Mouse (Mus musculus) forebrain, embryonic 15.5 days (tissue): ENCODE measurements around the gene B3gat3. TPM values are rescaled to one million over a fixed set of nuclear protein-coding genes. Genes with fewer than 3 reads are reported as not detected.
"Not testable (repeated sequence)": the region's sequence is repeated elsewhere in the genome, so short reads cannot be mapped to it uniquely, and the experiment has no call there.

Source experiments
- ATAC-seq: fragments of 200-750 bp; cut with Nextera tagmentation; replicated peaks from 2 replicates; pipeline ENCODE4 v1.8.0; 2017; ENCODE audit warnings: mild to moderate bottlenecking, moderate TSS enrichment, moderate library complexity
- H3K27ac ChIP-seq: fragments of 300-500 bp; sonication (generic); replicated peaks from 2 replicates; pipeline ENCODE4 v1.5.1; 2015; ENCODE audit warnings: mild to moderate bottlenecking, inconsistent platforms
- H3K27me3 ChIP-seq: fragments of 300-500 bp; sonication (generic); 2 replicates; pipeline ENCODE4 v1.6.1; 2015; ENCODE audit warnings: inconsistent platforms
- H3K36me3 ChIP-seq: fragments of 300-500 bp; sonication (generic); 2 replicates; pipeline ENCODE4 v1.6.1; 2015; ENCODE audit warnings: mild to moderate bottlenecking, inconsistent platforms
- H3K4me1 ChIP-seq: fragments of 300-500 bp; sonication (generic); 2 replicates; pipeline ENCODE4 v1.6.1; 2015; ENCODE audit warnings: inconsistent platforms
- H3K4me2 ChIP-seq: fragments of 300-500 bp; sonication (generic); replicated peaks from 2 replicates; pipeline ENCODE4 v1.6.1; 2015; ENCODE audit warnings: mild to moderate bottlenecking, inconsistent platforms
- H3K4me3 ChIP-seq: fragments of 300-500 bp; sonication (generic); 2 replicates; pipeline ENCODE4 v1.5.1; 2015; ENCODE audit warnings: mild to moderate bottlenecking, inconsistent platforms
- H3K9ac ChIP-seq: fragments of 300-500 bp; sonication (generic); replicated peaks from 2 replicates; pipeline ENCODE4 v1.6.1; 2015; ENCODE audit warnings: mild to moderate bottlenecking, inconsistent platforms
- H3K9me3 ChIP-seq: fragments of 300-500 bp; sonication (generic); 2 replicates; pipeline ENCODE4 v1.6.1; 2016; ENCODE audit warnings: inconsistent platforms
- WGBS: fragments of 180-500 bp; shearing (Covaris S2); methylation state at CpG from one replicate; pipeline ENCODE4 v1.1.7; 2015; ENCODE audit warnings: mixed read lengths; 5-methylcytosine and 5-hydroxymethylcytosine counted together
- polyA plus RNA-seq: library from polyadenylated mRNA; unstranded; fragments of >200 nt; fragmentation: Nextera tagmentation; extraction: Ambion mirVana; gene quantifications from 2 replicates; pipeline ENCODE4 v1.2.1, GENCODE M21; 2015

The B3gat3 gene
- polyA plus RNA-seq, 1 experiment from 2014 or later, result 81.0 TPM

DNA sequence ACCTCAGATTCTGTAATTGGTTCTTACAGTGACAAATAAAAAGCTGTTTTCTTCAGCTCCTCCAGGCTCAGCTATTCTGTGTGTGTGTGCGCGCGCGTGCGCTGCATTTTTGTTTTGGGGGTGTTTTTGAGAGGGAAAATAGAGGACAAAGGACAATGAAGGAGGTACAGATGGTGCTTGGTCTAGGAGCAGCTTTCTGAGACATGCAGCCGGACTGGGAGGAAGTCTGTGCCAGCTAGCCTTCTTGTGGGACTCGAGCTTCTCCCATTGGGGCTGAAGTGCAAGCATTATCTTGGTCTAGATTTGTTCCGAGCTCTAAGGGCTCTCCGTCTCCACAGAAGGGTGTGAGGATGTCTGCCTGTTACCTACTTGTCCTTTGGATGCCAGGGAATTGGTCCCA, 32.1 kb downstream of the B3gat3 start:
- Histone ChIP-seq H3K27ac (peak overlapping the region; percentile 99), H3K4me1 (peaks cover 45% of the 10 kb centered on the region), H3K4me3 (peak overlapping the region; percentile 94; the same call in 1 of the 2 replicates), H3K9ac (peak overlapping the region; percentile 55), H3K4me2 (peak overlapping the region; percentile 91; the same call in 1 of the 2 replicates), H3K9me3 (no peaks in the 10 kb centered on the region), H3K36me3 (peaks cover 61% of the 10 kb centered on the region), H3K27me3 (no peaks in the 10 kb centered on the region)
- WGBS, result 36% methylated on average over 9 of the region's 9 CpGs
- peak; percentile 14 for ATAC-seq

DNA sequence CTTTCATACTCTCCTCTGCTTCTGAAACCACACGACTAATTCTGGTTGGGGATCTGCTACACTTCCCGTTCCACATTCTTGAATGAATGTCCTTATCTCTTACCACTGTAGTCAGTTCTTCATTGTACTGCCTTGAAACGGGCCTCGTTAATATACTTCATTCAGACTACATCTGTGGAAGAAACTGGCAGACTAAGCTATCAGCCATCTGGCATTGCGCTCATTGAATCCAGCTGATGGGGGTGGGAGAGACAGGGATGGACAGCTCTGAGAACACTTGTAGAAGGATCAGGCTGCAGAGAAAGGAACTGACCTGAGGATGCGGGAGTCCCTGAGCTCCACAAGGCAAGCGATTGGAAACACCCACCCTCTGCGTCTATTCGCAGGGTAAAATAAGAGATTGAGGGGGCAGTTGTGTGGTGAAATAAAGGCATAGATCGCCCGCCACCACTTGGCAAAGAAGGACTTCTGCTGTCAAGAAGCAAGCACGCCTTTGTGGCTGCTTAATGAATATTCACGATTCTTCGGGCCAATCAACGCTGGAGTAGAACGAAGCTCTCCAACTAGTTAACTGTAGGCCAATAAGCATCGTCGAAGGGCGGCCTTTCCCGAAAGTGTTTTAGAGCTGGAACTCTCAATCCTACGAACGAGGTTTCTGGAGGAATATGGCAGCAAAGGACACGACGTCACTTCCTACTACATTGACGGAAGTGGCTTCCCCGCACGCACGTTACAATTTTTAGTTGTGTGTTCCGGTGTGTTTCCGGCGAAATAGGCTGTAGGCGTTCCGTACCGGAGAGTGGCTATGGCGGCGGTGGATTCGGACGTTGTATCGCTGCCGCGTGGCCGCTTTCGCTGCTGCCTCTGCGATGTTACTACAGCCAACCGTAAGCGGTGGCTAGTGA, 33.2 kb downstream of the B3gat3 start, which contains the start of gene Tut1:
Gene Tut1, plus strand, starts transcription at position 713 of the 905 bp plus-strand sequence.
- peaks cover 57% of the 10 kb centered on the region for H3K36me3 ChIP-seq
- no peaks in the 10 kb centered on the region for H3K9me3 ChIP-seq
- H3K27ac ChIP-seq, result peak within 1 kb of the TSS; percentile 99
- peaks cover 45% of the 10 kb centered on the region for H3K4me1 ChIP-seq
- peak; percentile 97 for ATAC-seq
- peak within 1 kb of the TSS; percentile 73 for H3K9ac ChIP-seq
- no peaks in the 10 kb centered on the region for H3K27me3 ChIP-seq
- peak within 1 kb of the TSS; percentile 91 for H3K4me2 ChIP-seq
- 2% methylated on average over 46 of the region's 46 CpGs for WGBS
- H3K4me3 ChIP-seq, result peak within 1 kb of the TSS; percentile 94

DNA sequence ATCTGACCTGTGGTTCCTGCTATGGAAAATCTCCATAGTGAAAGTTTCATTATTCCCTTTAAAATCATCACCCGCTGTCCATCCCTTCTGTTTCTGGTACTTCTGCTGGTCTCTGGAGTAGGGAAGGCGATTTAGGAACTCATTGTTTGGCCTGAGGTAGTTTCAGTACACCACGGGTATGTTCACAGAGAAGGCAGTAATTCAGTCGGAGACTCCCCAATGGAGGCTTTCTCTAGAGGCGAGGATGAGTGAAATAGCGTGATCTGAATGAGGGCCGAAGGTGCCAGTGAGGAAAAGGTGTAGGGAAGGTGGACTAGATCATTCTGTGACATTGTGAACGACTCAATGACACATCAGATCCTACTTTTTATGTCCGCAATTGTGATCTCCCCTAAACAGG, 34.0 kb downstream of the B3gat3 start:
- WGBS, result 7% methylated on average over 9 of the region's 9 CpGs
- no peak for ATAC-seq
- H3K9ac ChIP-seq, result peak overlapping the region; percentile 73
- H3K4me1 ChIP-seq, result peaks cover 45% of the 10 kb centered on the region
- H3K4me3 ChIP-seq, result peak overlapping the region; percentile 94
- H3K27ac ChIP-seq, result peak overlapping the region; percentile 99
- H3K4me2 ChIP-seq, result peak overlapping the region; percentile 91
- peaks cover 55% of the 10 kb centered on the region for H3K36me3 ChIP-seq
- no peaks in the 10 kb centered on the region for H3K9me3 ChIP-seq
- H3K27me3 ChIP-seq, result no peaks in the 10 kb centered on the region

DNA sequence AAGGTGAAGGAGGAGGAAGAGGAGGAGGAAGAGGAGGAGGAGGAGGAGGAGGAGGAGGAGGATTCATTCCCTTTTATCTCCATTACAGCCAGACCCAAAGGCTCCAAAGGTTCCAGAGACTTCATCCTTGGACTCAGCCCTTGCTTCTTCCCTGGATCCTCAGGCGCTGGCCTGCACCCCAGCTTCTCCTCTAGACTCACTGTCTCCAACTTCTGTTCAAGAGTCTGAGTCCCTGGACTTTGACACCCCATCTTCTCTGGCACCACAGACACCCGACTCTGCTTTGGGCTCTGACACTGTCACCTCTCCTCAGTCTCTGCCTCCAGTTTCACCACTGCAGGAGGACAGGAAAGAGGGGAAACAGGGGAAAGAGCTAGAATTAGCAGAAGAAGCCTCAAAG, 42.1 kb downstream of the B3gat3 start:
- Histone ChIP-seq H3K4me3 (no peak overlapping the region), H3K27me3 (no peaks in the 10 kb centered on the region), H3K36me3 (peaks cover 80% of the 10 kb centered on the region), H3K4me1 (peaks cover 9% of the 10 kb centered on the region), H3K9me3 (no peaks in the 10 kb centered on the region), H3K27ac (no peak overlapping the region), H3K9ac (no peak overlapping the region), H3K4me2 (no peak overlapping the region)
- WGBS, result 89% methylated on average over 2 of the region's 2 CpGs
- no peak for ATAC-seq

DNA sequence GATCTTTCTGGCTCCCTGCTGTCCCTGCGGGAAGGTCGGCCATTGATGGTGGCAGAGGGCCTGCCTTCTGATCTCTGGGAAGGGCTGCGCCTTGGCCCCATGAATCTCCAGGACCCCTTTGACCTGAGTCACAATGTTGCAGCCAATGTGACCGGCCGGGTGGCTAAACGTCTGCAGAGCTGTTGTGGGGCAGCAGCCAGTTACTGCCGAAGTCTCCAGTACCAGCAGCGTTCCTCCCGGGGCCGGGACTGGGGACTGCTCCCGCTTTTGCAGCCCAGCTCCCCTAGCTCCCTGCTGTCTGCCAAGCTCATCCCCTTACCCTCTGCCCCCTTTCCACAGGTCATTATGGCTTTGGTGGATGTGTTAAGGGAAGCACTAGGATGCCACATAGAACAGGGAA, 44.9 kb downstream of the B3gat3 start:
- no peak for ATAC-seq
- 91% methylated on average over 11 of the region's 11 CpGs for WGBS
- H3K9ac ChIP-seq, result no peak overlapping the region
- no peak overlapping the region for H3K4me3 ChIP-seq
- no peaks in the 10 kb centered on the region for H3K27me3 ChIP-seq
- no peak overlapping the region for H3K27ac ChIP-seq
- peaks cover 76% of the 10 kb centered on the region for H3K36me3 ChIP-seq
- H3K9me3 ChIP-seq, result no peaks in the 10 kb centered on the region
- peaks cover 24% of the 10 kb centered on the region for H3K4me1 ChIP-seq
- H3K4me2 ChIP-seq, result no peak overlapping the region

DNA sequence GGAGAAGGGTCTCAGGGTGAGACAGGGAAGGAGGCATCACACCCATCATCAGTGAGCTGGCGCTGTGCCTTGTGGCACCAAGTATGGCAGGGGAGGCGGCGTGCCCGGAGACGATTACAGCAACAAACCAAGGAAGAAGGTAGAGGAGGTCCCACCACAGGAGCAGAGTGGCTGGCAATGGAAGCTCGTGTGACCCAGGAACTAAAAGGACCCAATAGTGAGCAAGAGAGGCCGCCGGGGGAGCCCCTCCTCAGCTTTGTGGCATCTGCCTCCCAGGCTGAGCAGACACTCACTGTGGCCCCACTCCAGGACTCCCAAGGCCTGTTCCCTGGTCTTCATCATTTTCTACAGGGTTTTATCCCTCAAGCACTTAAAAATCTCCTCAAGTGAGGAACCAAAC, 45.6 kb downstream of the B3gat3 start:
- peak overlapping the region; percentile 52; the same call in 1 of the 2 replicates for H3K9ac ChIP-seq
- 79% methylated on average over 8 of the region's 8 CpGs for WGBS
- no peak for ATAC-seq
- peaks cover 76% of the 10 kb centered on the region for H3K36me3 ChIP-seq
- peaks cover 24% of the 10 kb centered on the region for H3K4me1 ChIP-seq
- H3K4me3 ChIP-seq, result peak overlapping the region; percentile 83
- 0 out of 2 replicates have a peak overlapping the region, but pooled peaks have one; percentile 86 for H3K27ac ChIP-seq
- H3K4me2 ChIP-seq, result peak overlapping the region; percentile 51
- no peaks in the 10 kb centered on the region for H3K9me3 ChIP-seq
- no peaks in the 10 kb centered on the region for H3K27me3 ChIP-seq

DNA sequence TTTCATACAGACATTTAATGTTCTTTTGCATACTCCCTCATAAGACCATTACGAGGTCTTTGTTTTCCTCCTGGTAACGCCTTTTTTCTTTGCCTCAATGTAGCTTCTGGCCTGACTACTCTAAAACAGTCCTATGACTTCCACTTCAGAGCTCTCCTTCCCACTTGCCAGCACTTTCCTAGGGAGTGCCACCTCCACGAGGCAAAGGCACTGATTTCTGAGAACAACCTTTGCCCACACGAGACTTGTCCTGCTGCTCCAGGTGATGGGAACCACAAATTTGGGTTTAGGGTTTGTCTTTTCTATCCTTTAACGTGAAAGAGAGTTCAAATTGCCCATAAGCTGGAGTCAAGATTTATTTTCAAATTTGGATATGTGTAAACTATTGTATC, 46.0 kb downstream of the B3gat3 start:
- Histone ChIP-seq H3K4me2 (peak overlapping the region; percentile 51), H3K4me3 (peak overlapping the region; percentile 83), H3K27ac (peak overlapping the region; percentile 86), H3K36me3 (peaks cover 76% of the 10 kb centered on the region), H3K9me3 (no peaks in the 10 kb centered on the region), H3K4me1 (peaks cover 24% of the 10 kb centered on the region), H3K27me3 (no peaks in the 10 kb centered on the region), H3K9ac (peak overlapping the region; percentile 52)
- no peak for ATAC-seq
- 37% methylated on average over 5 of the region's 5 CpGs for WGBS

DNA sequence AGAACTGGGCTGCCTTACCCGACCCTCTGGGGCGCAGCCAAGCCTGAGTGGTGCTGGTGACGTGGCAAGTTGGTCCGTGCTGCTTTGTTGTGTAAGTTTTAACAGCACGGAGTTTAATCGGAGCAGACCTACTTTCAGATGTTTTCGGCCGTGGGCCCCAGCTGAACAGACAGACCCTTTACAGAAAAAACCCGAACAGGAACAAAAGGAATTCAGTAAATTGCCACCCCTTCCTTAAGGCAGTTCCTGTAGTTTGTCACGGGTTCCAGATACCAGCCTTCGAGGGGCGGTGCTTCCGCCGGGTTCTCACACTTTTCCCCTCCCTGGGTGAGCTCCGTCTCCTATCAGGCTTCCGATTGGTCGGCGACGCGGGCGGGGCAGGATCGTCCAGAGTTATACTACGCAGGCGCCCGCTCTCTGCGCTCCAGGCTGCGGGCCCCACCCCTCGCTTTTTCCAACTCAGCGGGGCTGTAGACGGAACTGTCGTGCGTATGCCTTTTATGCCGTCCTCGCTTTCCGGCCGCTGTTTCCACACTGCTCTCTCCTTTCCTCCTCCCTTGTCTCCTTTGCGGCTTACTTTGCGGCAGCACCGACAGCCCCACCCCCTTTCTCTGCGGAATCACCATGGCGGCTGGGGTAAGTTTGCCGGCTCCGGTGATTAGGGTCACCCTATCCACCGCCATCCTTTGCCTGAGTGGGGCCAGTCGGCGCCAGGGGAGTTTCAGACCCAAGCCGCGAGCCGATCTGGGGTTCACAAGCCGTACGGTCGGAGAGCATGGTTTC, 46.6 kb downstream of the B3gat3 start, which contains the start of gene Eef1g:
Gene Eef1g, plus strand, starts transcription at position 452 of the 783 bp plus-strand sequence.
- Histone ChIP-seq H3K4me3 (peak within 1 kb of the TSS; percentile 83), H3K9me3 (no peaks in the 10 kb centered on the region), H3K27ac (peak within 1 kb of the TSS; percentile 87), H3K9ac (peak within 1 kb of the TSS; percentile 80), H3K36me3 (peaks cover 76% of the 10 kb centered on the region), H3K27me3 (no peaks in the 10 kb centered on the region), H3K4me1 (peaks cover 24% of the 10 kb centered on the region), H3K4me2 (peak within 1 kb of the TSS; percentile 59)
- under 1% methylated on average over 52 of the region's 52 CpGs for WGBS
- peak; percentile 99 for ATAC-seq

DNA sequence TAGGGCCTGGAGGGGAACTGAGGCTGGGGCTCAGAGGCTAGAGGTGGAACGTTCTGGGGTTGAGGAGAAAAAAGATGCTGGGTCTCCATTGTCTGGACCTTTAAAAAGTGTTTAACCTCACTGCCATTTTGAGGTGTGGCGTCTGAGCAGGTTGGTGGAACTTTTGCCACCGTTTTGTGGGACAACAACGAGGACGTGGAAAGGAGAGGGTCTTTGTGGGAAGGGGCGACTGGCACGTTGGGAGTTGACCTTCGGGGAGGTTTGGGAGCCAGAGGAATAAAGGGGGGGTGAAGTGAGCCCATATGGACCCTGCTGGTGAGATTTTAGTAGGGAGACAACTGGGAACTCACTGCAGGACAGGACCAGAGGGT, 47.2 kb downstream of the B3gat3 start:
- H3K27me3 ChIP-seq, result no peaks in the 10 kb centered on the region
- no peak for ATAC-seq
- H3K27ac ChIP-seq, result peak overlapping the region; percentile 87
- peaks cover 78% of the 10 kb centered on the region for H3K36me3 ChIP-seq
- H3K9ac ChIP-seq, result peak overlapping the region; percentile 80
- peak overlapping the region; percentile 83 for H3K4me3 ChIP-seq
- H3K4me1 ChIP-seq, result peaks cover 24% of the 10 kb centered on the region
- WGBS, result under 1% methylated on average over 8 of the region's 8 CpGs
- peak overlapping the region; percentile 59 for H3K4me2 ChIP-seq
- no peaks in the 10 kb centered on the region for H3K9me3 ChIP-seq

DNA sequence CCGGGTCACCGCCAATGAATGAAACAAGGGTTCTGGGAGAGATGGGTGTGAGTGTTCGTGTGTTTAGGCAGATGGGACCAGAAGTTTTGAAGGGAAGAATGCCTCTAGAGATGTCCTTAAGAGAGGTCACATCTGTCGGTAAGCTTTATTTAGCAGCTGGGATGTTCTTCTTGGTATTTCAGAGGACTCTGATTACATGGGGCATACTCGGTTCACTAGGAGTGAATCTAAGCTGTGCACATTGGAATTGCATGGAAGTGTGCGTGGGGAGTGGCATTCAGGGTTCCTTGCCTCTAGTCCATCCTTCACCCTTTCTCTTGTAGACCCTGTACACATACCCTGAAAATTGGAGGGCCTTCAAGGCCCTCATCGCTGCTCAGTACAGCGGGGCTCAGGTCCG, 47.7 kb downstream of the B3gat3 start:
- H3K4me1 ChIP-seq, result peaks cover 24% of the 10 kb centered on the region
- H3K4me3 ChIP-seq, result peak overlapping the region; percentile 83
- H3K27ac ChIP-seq, result peak overlapping the region; percentile 87; the same call in 1 of the 2 replicates
- peak overlapping the region; percentile 80 for H3K9ac ChIP-seq
- WGBS, result 6% methylated on average over 9 of the region's 9 CpGs
- no peaks in the 10 kb centered on the region for H3K9me3 ChIP-seq
- no peak for ATAC-seq
- H3K36me3 ChIP-seq, result peaks cover 78% of the 10 kb centered on the region
- peak overlapping the region; percentile 59 for H3K4me2 ChIP-seq
- H3K27me3 ChIP-seq, result no peaks in the 10 kb centered on the region

DNA sequence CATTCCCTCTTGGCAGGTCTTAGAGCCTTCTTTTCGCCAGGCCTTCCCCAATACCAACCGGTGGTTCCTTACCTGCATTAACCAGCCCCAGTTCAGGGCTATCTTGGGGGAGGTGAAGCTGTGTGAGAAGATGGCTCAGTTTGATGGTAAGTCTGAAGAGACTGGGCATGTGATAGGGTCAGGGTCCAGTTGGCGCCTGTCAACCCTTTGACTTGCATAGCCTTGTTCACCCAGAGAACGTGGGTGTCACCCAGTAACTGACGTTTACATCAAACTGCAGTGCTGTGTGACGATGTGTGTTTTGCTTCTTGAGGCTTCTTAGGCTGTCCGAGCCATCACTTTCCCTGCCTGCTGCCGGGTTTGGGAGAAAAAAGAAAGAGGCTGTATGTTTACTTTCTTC, 52.3 kb downstream of the B3gat3 start:
- WGBS, result 90% methylated on average over 8 of the region's 8 CpGs
- ATAC-seq, result not testable (repeated sequence)
- H3K36me3 ChIP-seq, result peaks cover 90% of the 10 kb centered on the region

DNA sequence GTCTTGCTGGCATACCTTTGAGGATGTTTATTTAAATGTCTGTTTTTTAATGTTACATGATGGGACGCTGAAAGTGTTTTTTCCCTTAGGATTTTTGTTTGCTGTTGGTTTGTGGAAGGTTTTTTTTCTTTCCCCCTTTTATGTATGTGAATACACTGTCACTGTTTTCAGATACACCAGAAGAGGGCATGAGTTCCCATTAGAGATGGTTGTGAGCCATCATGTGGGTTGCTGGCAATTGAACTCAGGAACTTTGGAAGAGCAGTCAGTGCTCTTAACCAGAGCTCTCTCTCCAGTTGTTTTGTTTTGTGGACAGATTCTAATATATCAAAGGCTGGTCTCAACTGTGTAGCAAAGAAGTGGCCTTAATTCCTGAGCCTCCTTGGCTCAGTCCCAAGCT, 54.5 kb downstream of the B3gat3 start:
- no peak overlapping the region for H3K9ac ChIP-seq
- no peaks in the 10 kb centered on the region for H3K9me3 ChIP-seq
- no peaks in the 10 kb centered on the region for H3K4me1 ChIP-seq
- H3K27ac ChIP-seq, result no peak overlapping the region
- ATAC-seq, result no peak
- no peaks in the 10 kb centered on the region for H3K27me3 ChIP-seq
- no peak overlapping the region for H3K4me2 ChIP-seq
- peaks cover 98% of the 10 kb centered on the region for H3K36me3 ChIP-seq
- H3K4me3 ChIP-seq, result no peak overlapping the region
- 84% methylated on average over 1 of the region's 1 CpGs for WGBS

More for the DNA sequence above, 52.3 kb downstream of the B3gat3 start:
- not testable (repeated sequence) for H3K27me3 ChIP-seq, H3K9me3 ChIP-seq, H3K4me3 ChIP-seq, H3K27ac ChIP-seq, H3K9ac ChIP-seq, H3K4me2 ChIP-seq
- peaks cover 15% of the 10 kb centered on the region for H3K4me1 ChIP-seq
